Mouse (Mus musculus): Measurements from ENCODE around the gene Slc7a9.

DNA sequence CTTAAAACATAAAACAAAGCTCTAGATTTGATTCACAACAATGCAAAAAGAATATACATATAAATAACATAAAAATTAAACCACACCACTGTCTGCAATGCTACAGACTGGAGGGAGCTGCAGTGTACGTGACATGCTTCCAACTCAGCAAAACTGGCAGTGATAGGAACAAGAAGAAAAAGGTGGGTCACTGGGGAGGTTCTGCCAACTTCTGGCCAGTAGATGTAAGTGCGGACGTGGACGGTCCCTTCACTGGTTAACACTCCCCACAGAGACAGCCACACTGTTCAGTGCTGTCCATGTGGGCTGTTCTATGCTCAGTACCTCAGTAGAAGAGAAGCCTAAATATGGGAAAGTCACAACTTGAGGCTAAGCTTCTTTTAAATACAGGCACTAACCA, 22.2 kb downstream of the Slc7a9 start:
- TF ChIP-seq POLR2A (IDR thresholded peaks at IDR 0.05; ENCODE audit: insufficient read length, low read depth) = no peak
- no peak for TF ChIP-seq TCF12 (IDR thresholded peaks at IDR 0.05; ENCODE audit: insufficient read depth, poor library complexity, severe bottlenecking)
- no peak for TF ChIP-seq E2F4 (IDR thresholded peaks at IDR 0.05; ENCODE audit: insufficient read depth)
- no peak for TF ChIP-seq MYOD1 (IDR thresholded peaks at IDR 0.05; ENCODE audit: control insufficient read depth in 1 of 3, insufficient read length in 2 of 3, low read depth in 2 of 3)
- TF ChIP-seq MAX (IDR thresholded peaks at IDR 0.05; ENCODE audit: low read depth) = no peak
- TF ChIP-seq POLR2AphosphoS2 (IDR thresholded peaks at IDR 0.05; ENCODE audit: insufficient read length, low read depth) = no peak

Measured in myocyte (in vitro differentiated cells).